Mouse (Mus musculus): ENCODE measurements at regions not wholly inside any gene's neighbourhood (a gene's known extent, or its start where the extent isn't known, plus 50 kb on each side); places are given as distances from the start of the nearest gene placed in this dataset.

DNA sequence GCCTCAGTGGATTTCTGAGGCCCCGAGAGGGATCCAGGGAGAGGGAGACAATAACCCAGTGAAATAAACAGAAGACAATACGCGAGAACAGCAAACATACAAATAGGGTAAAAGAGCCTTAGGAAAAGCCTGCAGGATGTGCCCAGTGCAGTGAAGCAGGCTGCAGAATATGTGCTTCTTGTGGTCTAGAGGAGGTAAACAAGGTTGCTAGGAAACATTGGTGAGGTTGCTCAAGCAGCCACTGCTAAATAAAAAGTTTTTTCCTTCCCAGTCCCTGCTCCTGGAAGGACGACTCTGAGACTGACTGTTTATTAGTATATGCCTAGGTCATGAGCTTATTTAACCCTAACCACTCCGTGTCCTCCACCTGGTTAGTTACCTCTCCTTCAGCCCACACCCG, 201.5 kb downstream of the Gadd45g start:
- Histone ChIP-seq H3K27ac (ENCODE audit: insufficient read depth, low read length) (no peak overlapping the region), H3K4me1 (ENCODE audit: control insufficient read depth, insufficient read depth, insufficient read length) (no peaks in the 10 kb centered on the region), H3K27me3 (ENCODE audit: control insufficient read depth, insufficient read depth, low read length) (no peaks in the 10 kb centered on the region), H3K36me3 (ENCODE audit: control insufficient read depth, insufficient read depth, low read length) (no peaks in the 10 kb centered on the region), H3K4me3 (ENCODE audit: extremely low read depth, insufficient read depth, insufficient read length) (no peak overlapping the region)
- TF ChIP-seq CTCF (IDR thresholded peaks at IDR 0.05; ENCODE audit: extremely low read depth, insufficient read depth, insufficient read length, insufficient replicate concordance) (no peak), POLR2A (IDR thresholded peaks at IDR 0.05; ENCODE audit: low read depth, low read length) (no peak)
- 75% methylated on average over 6 of the region's 6 CpGs for WGBS
- no peak for DNase-seq (ENCODE audit: low read depth in 1 of 2, low spot score in 2 of 2)

DNA sequence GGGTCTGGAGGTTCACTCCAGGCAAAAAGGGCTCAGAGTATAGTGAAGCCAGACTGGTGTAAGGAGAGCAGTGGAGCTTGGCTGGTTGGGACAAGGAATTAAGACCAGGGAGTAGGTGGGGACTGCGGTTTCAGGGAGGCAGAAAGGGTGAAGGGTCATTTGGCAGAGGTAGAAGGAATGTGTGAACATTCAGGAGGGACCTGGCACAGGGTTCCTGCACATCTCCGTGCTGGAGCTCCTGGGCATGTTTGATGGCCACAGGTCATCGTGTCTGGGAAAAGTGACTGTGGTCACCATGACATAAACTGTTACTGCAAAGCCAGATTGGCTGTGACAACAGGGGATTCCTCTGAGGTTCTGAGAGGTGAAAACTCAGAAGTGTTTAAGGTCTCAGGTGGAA, 202.3 kb downstream of the Gadd45g start:
- Histone ChIP-seq H3K4me3 (ENCODE audit: extremely low read depth, insufficient read depth, insufficient read length) (no peak overlapping the region), H3K36me3 (ENCODE audit: control insufficient read depth, insufficient read depth, low read length) (no peaks in the 10 kb centered on the region), H3K27me3 (ENCODE audit: control insufficient read depth, insufficient read depth, low read length) (no peaks in the 10 kb centered on the region), H3K4me1 (ENCODE audit: control insufficient read depth, insufficient read depth, insufficient read length) (no peaks in the 10 kb centered on the region), H3K27ac (ENCODE audit: insufficient read depth, low read length) (no peak overlapping the region)
- WGBS, result 93% methylated on average over 3 of the region's 3 CpGs
- TF ChIP-seq POLR2A (IDR thresholded peaks at IDR 0.05; ENCODE audit: low read depth, low read length), result no peak
- no peak for TF ChIP-seq CTCF (IDR thresholded peaks at IDR 0.05; ENCODE audit: extremely low read depth, insufficient read depth, insufficient read length, insufficient replicate concordance)
- no peak for DNase-seq (ENCODE audit: low read depth in 1 of 2, low spot score in 2 of 2)

DNA sequence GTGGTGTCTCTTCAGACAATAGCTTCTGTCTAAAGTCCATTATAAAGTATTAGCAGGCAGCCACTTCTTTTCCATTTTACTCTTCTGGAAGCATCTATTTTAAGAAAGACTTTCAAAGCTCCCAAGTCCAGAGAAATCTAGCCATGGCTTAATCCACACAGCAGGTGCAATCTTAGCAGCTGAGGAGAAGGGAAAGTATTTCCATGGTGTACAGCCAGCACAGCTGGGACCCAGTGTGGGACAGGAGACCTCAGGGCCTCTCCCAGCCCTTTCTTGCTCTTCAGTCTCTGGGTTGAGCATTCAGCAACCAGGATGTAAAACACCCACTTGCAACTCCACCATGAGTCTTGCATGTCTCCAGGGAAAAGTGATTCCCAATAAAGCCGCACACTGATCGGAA, 202.8 kb downstream of the Gadd45g start:
- Histone ChIP-seq H3K36me3 (ENCODE audit: control insufficient read depth, insufficient read depth, low read length) (no peaks in the 10 kb centered on the region), H3K27ac (ENCODE audit: insufficient read depth, low read length) (no peak overlapping the region), H3K27me3 (ENCODE audit: control insufficient read depth, insufficient read depth, low read length) (no peaks in the 10 kb centered on the region), H3K4me1 (ENCODE audit: control insufficient read depth, insufficient read depth, insufficient read length) (no peaks in the 10 kb centered on the region), H3K4me3 (ENCODE audit: extremely low read depth, insufficient read depth, insufficient read length) (no peak overlapping the region)
- DNase-seq (ENCODE audit: low read depth in 1 of 2, low spot score in 2 of 2), result no peak
- 97% methylated on average over 2 of the region's 2 CpGs for WGBS
- no peak for TF ChIP-seq POLR2A (IDR thresholded peaks at IDR 0.05; ENCODE audit: low read depth, low read length)

DNA sequence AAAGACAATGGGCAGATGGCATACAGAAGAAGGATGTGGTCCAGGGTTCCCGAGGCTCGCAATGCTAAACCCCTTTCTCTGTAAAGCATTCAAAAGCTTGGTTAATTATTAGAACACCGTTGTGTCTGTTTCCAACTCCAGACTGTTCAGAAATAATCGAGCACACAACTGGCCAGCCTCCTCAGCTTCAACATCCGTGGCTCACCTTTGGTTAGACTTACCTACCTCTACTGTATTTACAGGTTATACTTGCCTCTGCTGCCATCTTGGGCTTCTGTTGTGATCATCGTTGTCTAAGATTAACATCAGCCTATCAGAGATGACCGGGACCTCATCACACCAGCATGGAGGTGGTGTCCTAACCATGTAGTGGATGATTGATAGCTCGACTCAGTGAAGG, 209.3 kb downstream of the Gadd45g start:
- no peak for DNase-seq (ENCODE audit: low read depth in 1 of 2, low spot score in 2 of 2)
- TF ChIP-seq POLR2A (IDR thresholded peaks at IDR 0.05; ENCODE audit: low read depth, low read length), result no peak
- TF ChIP-seq CTCF (IDR thresholded peaks at IDR 0.05; ENCODE audit: extremely low read depth, insufficient read depth, insufficient read length, insufficient replicate concordance), result no peak
- Histone ChIP-seq H3K4me3 (ENCODE audit: extremely low read depth, insufficient read depth, insufficient read length) (no peak overlapping the region), H3K36me3 (ENCODE audit: control insufficient read depth, insufficient read depth, low read length) (no peaks in the 10 kb centered on the region), H3K27ac (ENCODE audit: insufficient read depth, low read length) (no peak overlapping the region), H3K4me1 (ENCODE audit: control insufficient read depth, insufficient read depth, insufficient read length) (no peaks in the 10 kb centered on the region; the same call in 1 of the 2 replicates), H3K27me3 (ENCODE audit: control insufficient read depth, insufficient read depth, low read length) (no peaks in the 10 kb centered on the region)
- WGBS, result 91% methylated on average over 8 of the region's 8 CpGs

DNA sequence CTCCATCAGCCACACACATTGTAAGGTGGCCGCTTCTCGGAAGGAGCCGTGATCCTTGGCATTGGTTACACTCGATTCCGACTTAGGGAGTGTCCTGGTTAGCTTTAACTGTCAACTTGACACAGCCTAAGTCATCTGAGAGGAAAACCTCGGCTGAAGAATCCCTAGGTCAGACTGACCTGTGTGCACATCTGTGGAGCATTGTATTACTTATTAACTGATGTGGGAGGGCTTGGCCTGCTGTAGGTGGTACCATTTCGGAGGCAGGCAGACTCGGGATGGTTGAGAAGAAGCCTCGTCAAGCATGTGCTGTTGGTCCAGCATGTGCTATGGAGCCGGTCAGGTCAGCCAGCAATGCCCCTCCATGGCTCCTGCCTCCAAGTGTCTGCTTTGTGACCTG, 211.0 kb downstream of the Gadd45g start:
- H3K27me3 ChIP-seq (ENCODE audit: control insufficient read depth, insufficient read depth, low read length), result no peaks in the 10 kb centered on the region
- no peak for DNase-seq (ENCODE audit: low read depth in 1 of 2, low spot score in 2 of 2)
- H3K27ac ChIP-seq (ENCODE audit: insufficient read depth, low read length), result no peak overlapping the region
- WGBS, result 92% methylated on average over 10 of the region's 10 CpGs
- H3K4me3 ChIP-seq (ENCODE audit: extremely low read depth, insufficient read depth, insufficient read length), result no peak overlapping the region
- H3K36me3 ChIP-seq (ENCODE audit: control insufficient read depth, insufficient read depth, low read length), result no peaks in the 10 kb centered on the region
- TF ChIP-seq CTCF (IDR thresholded peaks at IDR 0.05; ENCODE audit: extremely low read depth, insufficient read depth, insufficient read length, insufficient replicate concordance), result no peak
- H3K4me1 ChIP-seq (ENCODE audit: control insufficient read depth, insufficient read depth, insufficient read length), result peaks cover 11% of the 10 kb centered on the region; the same call in 1 of the 2 replicates

DNA sequence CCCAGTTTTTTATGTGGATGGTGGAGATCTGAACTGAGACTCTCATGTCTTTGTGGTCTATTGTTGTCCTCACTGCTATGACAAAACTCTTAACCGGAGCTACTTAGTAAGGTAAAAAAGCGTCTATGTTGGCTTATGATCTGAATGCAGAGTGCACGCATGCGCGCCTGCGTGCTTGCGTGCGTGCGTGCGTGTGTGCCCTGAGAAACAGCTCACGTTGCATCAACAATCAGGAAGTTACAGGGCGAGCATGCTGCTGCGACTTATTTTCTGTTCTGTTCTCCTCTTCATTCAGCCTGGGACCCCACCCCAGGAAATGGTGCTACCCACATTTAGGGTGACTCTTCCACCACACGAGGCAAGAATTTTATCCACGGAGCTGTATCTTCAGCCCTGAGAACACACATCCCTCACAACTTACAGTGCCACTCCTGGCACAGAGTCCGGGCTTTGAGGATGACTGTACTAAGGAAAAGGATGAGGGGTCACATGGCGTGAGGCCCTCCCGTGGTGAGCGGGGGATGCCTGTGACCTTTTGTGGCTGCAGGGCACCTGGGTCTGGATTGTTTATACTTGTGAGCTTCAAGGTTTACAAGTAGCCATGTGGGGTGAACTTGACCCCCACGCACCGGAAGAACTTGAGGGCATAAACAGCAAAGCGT, 213.4 kb downstream of the Gadd45g start:
- TF ChIP-seq POLR2A (IDR thresholded peaks at IDR 0.05; ENCODE audit: low read depth, low read length) (no peak), CTCF (IDR thresholded peaks at IDR 0.05; ENCODE audit: extremely low read depth, insufficient read depth, insufficient read length, insufficient replicate concordance) (no peak)
- Histone ChIP-seq H3K4me1 (ENCODE audit: control insufficient read depth, insufficient read depth, insufficient read length) (peaks cover 12% of the 10 kb centered on the region; the same call in 1 of the 2 replicates), H3K36me3 (ENCODE audit: control insufficient read depth, insufficient read depth, low read length) (no peaks in the 10 kb centered on the region), H3K4me3 (ENCODE audit: extremely low read depth, insufficient read depth, insufficient read length) (no peak overlapping the region), H3K27ac (ENCODE audit: insufficient read depth, low read length) (no peak overlapping the region), H3K27me3 (ENCODE audit: control insufficient read depth, insufficient read depth, low read length) (no peaks in the 10 kb centered on the region)
- no peak for DNase-seq (ENCODE audit: low read depth in 1 of 2, low spot score in 2 of 2)
- WGBS, result 71% methylated on average over 22 of the region's 22 CpGs

DNA sequence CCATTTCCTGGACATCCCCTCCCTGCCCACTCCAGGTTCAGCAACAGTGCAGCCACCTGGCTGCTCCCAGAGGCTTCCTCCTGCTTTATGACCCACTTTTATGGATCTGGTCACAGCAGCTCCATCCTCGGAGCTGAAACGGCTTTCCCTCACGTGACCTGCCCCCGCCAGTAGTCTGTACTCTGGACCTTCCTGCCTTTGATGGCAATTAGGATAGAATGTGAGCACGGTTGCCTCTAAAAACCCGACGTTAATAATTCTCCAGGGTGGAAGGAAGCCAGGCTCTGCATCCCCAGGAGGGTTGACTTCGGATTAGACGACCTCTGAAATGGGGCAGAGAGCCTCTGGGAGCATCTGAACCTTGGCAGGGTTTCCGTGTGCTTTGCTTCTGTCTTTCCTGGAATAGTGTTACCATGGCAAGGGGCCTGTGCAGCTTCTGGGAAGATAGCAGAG, 214.0 kb downstream of the Gadd45g start:
- Histone ChIP-seq H3K27me3 (ENCODE audit: control insufficient read depth, insufficient read depth, low read length) (no peaks in the 10 kb centered on the region), H3K27ac (ENCODE audit: insufficient read depth, low read length) (no peak overlapping the region), H3K4me3 (ENCODE audit: extremely low read depth, insufficient read depth, insufficient read length) (no peak overlapping the region), H3K36me3 (ENCODE audit: control insufficient read depth, insufficient read depth, low read length) (no peaks in the 10 kb centered on the region), H3K4me1 (ENCODE audit: control insufficient read depth, insufficient read depth, insufficient read length) (peaks cover 12% of the 10 kb centered on the region; the same call in 1 of the 2 replicates)
- DNase-seq (ENCODE audit: low read depth in 1 of 2, low spot score in 2 of 2), result no peak
- TF ChIP-seq POLR2A (IDR thresholded peaks at IDR 0.05; ENCODE audit: low read depth, low read length) (no peak), CTCF (IDR thresholded peaks at IDR 0.05; ENCODE audit: extremely low read depth, insufficient read depth, insufficient read length, insufficient replicate concordance) (no peak)
- WGBS, result 83% methylated on average over 10 of the region's 10 CpGs

All from spleen, adult 2 months (tissue).